Mouse (Mus musculus): Measurements from ENCODE around the gene Thy1. TPM values are rescaled to one million over a fixed set of nuclear protein-coding genes. Genes with fewer than 3 reads are reported as not detected.

Thy1 gene
- total RNA-seq, 2 experiments from 2014 or later: 5.0 to 9.0 TPM

GRCm38 (mm10) chr9:44078955-44079756, 36.0 kb downstream of the Thy1 start:
- no peak for ATAC-seq (replicated peaks; ENCODE audit: low FRiP score, poor library complexity, severe bottlenecking)

- no peak for ATAC-seq (replicated peaks; ENCODE audit: low FRiP score, poor library complexity, severe bottlenecking)
Observed at GRCm38 (mm10) chr9:44079997-44080780, 37.0 kb downstream of the Thy1 start.

DNA sequence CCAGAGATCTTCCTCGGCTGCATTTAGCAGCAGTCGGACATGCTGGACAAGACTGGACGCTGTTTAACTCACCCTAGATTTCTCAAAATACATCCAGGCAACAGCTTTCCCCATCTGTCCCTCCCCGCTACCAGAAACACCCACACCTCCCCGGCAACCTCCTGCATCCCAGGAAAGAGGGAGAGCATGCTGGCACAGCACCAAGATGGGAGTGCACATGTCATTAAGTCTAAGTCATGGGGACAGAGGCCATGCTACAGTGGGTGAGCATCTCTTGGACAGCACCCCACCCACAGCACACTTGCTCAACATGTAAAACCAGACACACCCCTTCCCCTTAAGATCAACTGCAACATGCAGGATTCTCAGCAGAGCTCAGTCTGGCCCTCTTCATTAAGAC, 37.8 kb downstream of the Thy1 start:
- ATAC-seq (replicated peaks; ENCODE audit: low FRiP score, poor library complexity, severe bottlenecking): no peak

- ATAC-seq (replicated peaks; ENCODE audit: low FRiP score, poor library complexity, severe bottlenecking): no peak
Observed at GRCm38 (mm10) chr9:44081581-44081980, 38.4 kb downstream of the Thy1 start.

GRCm38 (mm10) chr9:44082266-44082665, 39.1 kb downstream of the Thy1 start:
- no peak for ATAC-seq (replicated peaks; ENCODE audit: low FRiP score, poor library complexity, severe bottlenecking)

- ATAC-seq (replicated peaks; ENCODE audit: low FRiP score, poor library complexity, severe bottlenecking): no peak
Observed at GRCm38 (mm10) chr9:44083392-44084121, 40.4 kb downstream of the Thy1 start.

GRCm38 (mm10) chr9:44084236-44084635, 41.1 kb downstream of the Thy1 start:
- ATAC-seq (replicated peaks; ENCODE audit: low FRiP score, poor library complexity, severe bottlenecking): no peak

DNA sequence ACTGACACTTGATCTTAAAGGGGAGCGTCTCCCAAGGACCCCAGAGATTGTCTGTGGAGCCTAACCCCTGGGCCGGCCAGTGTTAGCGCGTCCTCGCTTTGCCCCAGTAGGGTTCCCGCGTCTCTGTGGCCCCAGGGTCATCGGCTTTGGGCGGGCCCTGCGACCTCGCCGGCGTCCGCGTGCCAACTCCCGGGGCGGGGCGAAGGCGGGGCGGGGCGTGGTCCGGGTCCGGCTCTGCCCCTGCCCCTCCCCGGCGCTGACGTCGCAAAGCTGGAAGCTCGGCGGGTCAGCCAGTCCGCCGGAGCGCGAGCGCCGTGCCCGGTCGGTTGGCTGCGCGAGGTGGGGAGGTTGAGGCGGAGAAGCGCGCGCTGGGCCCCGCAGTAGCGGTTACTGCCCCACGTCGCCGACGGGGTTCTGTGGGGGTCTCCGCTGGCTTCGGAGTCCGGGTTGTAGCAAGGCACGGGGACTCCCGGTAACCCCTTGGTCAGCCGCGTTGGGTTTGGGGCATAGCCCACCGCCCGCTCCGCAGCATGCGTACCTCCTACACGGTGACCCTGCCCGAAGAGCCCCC, 41.6 kb downstream of the Thy1 start:
- ATAC-seq (replicated peaks; ENCODE audit: low FRiP score, poor library complexity, severe bottlenecking): peak; percentile 61

DNA sequence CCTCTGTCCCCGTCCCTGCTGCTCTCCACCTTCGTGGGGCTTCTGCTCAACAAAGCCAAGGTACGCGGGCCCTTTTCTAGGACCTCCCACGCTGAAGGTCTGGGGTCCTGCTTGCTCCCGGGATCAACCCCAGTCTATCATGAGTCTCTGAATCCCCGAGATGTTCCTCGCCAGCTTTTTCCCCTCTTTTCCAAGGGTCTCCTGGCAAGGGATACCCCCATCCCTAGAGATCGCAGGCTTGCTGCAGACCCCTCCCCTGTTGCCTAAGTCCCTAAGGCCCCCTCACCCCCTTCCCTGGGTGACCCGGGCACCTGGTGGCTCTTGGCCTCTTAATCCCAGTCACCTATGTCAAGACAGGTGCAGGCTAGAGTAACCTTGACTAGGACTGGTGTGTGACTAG, 42.1 kb downstream of the Thy1 start:
- ATAC-seq (replicated peaks; ENCODE audit: low FRiP score, poor library complexity, severe bottlenecking): no peak

DNA sequence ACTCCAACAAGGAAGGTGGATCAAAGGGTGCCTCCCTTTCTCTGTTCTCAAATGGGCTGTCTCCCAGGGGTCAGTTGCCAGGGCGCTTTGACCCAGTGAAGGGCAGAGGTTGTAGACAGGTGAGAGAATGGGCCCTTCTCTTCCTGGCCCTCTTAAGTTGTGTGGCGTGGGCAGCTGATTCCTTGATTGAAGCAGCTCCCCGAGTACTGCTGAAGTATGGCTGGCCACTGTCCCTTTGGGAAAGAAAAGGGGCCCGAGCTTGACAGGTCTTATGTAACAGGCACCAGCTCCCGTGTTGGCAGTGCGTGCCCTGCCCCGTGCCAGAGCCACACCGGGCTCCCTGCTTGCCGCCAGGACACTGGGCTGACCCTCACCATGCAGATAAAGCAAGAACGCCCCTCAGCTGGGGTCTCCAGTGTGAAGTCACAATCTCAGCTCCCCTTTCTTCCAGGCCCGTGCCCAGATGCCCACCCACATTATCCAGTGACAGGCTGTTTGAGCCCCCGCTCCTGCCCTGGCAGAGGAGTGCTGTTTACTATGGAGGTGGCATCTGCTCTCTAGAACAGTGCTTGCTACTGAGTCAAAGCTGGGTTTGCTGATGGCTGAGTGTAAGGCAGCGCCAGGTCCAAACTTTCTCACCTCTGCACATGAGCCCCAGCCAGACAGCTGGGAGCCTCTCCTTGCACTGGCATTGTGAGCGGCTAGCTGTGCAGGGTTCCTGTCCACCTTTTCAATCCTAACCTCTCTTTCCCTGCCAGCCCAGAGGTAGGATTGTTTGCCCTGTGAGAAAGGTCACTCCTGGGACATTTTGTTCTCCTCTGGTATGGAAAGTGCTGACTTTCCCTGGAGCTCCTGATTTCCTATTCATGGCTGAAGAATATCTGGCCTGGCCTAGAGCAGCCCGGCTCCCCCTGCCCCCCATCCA, 42.8 kb downstream of the Thy1 start:
- ATAC-seq (replicated peaks; ENCODE audit: low FRiP score, poor library complexity, severe bottlenecking): no peak

DNA sequence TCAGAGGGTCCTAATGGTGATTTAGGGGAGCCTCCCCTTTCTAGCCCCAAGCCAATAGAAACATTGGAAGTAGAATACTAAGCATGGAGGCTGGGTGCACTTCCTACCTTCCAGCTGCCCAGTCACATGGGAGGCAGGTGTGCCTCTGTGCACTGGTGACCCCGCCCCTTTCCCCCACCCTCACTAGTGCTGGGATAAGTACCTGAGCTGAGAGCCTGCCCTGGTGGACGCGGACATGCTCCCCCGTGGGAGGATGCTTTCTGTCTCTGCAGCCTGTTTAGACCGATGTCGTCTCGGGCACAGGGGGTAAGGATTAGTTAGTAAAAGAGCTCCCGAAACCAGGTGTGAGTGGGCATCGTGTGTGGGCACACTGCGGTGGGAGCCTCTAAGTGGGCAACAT, 43.8 kb downstream of the Thy1 start:
- no peak for ATAC-seq (replicated peaks; ENCODE audit: low FRiP score, poor library complexity, severe bottlenecking)

- no peak for ATAC-seq (replicated peaks; ENCODE audit: low FRiP score, poor library complexity, severe bottlenecking)
Observed at GRCm38 (mm10) chr9:44087761-44088455, 44.7 kb downstream of the Thy1 start.

GRCm38 (mm10) chr9:44088877-44089608, 45.9 kb downstream of the Thy1 start:
- no peak for ATAC-seq (replicated peaks; ENCODE audit: low FRiP score, poor library complexity, severe bottlenecking)

DNA sequence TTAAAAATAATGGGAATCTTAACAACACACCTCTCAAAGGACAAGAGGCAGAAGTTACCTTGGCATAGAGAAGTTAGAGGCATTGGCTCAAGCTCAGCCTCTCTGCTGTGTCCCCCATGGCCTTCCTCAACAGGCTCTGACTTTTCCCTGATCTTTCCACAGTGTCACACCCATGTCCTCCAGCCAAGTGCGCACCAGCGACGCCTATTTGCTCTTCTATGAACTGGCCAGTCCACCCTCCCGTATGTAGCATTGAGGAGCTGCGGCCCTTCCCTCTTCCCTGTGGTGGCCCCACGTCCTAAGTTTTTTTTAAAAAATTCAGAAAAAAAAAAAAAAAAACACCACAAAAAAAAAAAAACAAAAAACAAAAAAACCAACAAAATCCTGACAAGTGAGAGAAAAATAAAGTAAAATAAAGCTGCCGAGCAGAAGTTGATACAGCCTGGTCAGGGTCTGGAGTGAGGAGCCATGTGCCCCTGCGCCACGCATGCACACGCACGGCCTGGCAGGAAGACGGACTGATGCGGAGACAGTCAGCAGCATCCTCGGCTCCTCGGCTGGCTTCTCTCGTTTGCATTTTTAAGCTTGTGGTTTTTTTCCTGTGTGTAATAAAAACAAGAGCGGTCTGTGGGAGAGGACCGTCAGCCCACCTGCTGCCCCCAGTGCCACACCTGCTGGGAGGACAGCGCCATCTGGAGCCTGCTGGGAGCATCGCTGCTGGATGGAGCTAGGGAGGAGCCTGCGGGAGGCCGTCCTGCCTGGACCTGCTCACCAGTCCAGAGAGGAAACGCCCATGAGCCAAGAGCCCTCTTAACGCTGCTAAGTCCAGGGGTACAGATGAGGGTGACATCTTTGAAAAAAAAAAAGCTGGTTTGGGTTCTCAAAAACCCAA, 50.7 kb downstream of the Thy1 start:
- ATAC-seq (replicated peaks; ENCODE audit: low FRiP score, poor library complexity, severe bottlenecking): no peak

DNA sequence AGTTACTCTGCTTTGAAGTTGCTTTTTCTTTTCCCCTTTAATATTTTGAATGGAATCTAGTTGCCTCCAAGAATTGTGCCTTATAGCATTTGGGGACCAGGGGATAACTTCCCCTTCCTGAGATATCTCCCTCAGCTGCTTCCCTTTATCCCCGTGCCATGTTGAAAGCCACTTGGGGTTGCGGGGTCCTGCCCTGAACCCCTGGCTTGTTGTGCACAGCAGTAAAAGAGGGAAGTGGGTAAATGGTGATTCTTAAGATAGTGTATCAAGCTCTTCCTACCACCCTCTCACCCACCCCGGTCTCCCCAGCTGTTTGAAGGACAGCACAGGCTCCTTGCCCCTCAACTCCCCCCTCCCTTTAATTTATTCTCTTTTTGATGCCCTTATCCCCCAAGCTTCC, 51.6 kb downstream of the Thy1 start:
- ATAC-seq (replicated peaks; ENCODE audit: low FRiP score, poor library complexity, severe bottlenecking): no peak

DNA sequence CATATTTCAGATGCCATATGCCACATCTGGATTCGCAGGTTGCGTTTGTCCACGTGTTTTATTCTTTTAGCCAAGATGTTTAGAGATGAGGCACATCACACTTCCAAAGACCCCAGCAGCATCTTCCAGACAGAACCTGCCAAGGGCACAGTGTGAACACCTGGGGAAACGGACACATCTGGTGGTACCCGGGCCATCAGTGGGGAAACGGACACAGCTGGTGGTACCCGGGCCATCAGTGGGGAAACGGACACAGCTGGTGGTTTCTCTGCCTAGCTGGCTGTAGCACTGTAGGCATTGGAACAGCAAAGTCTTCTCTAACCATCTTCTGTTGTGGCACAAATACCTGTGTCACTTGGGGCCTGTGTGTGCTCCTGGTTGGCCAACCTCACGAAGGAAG, 52.6 kb downstream of the Thy1 start:
- ATAC-seq (replicated peaks; ENCODE audit: low FRiP score, poor library complexity, severe bottlenecking): no peak

- no peak for ATAC-seq (replicated peaks; ENCODE audit: low FRiP score, poor library complexity, severe bottlenecking)
Observed at GRCm38 (mm10) chr9:44096536-44096935, 53.4 kb downstream of the Thy1 start.

Measured in erythroblast, adult 5-6 weeks (primary cell).